ENCODE assay signal across 19 mouse cellular contexts in the genomic region with DNA sequence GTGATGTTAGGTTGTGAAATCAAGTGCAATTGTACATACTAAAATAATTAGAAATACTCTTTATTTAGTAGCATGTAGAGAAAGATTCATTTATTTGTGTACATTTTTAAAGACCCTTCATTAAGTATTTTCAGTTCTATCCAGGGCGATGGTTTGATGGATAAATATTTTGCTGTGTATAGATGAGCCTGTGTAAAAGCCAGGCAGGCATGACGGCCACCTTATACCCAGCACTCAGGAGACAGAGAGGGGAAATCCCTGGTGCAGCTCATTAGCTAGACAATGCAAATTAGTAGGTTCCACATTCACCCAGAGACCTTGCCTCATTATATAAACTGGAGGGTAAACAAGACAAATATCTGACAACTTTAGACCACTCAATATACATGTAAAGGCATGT. TPM values are rescaled to one million over a fixed set of nuclear protein-coding genes. Genes with fewer than 3 reads are reported as not detected.
"Had no signal": no experiment of that assay in that cellular context is flagged by ENCODE, and none has a peak within 500 bp of the region (broad histone marks: within the 10 kb centered on the region; RNA-seq: fewer than 3 reads in every experiment).

No protein-coding gene starts in this region.

- H3K9me3 ChIP-seq: limb, embryonic 15.5 days; liver, embryonic 12.5 days; midbrain, embryonic 15.5 days; neural tube, embryonic 12.5 days; stomach, embryonic 15.5 days had no signal

- ATAC-seq: liver, embryonic 12.5 days; midbrain, embryonic 15.5 days had no signal

- H3K4me3 ChIP-seq: layer of hippocampus, adult 2 months; limb, embryonic 15.5 days; liver, embryonic 12.5 days; midbrain, embryonic 15.5 days; neural tube, embryonic 12.5 days; stomach, embryonic 15.5 days had no signal

- H3K27me3 ChIP-seq: limb, embryonic 15.5 days; liver, embryonic 12.5 days; midbrain, embryonic 15.5 days; neural tube, embryonic 12.5 days; stomach, embryonic 15.5 days had no signal

- H3K27ac ChIP-seq: layer of hippocampus, adult 2 months; limb, embryonic 15.5 days; liver, embryonic 12.5 days; midbrain, embryonic 15.5 days; neural tube, embryonic 12.5 days; stomach, embryonic 15.5 days had no signal

- H3K4me1 ChIP-seq: limb, embryonic 15.5 days; liver, embryonic 12.5 days; midbrain, embryonic 15.5 days; neural tube, embryonic 12.5 days; stomach, embryonic 15.5 days had no signal

- DNase-seq: kidney, adult 11 months; kidney, adult 9 months; kidney, postnatal 10 days; kidney, postnatal 4 days; layer of hippocampus, postnatal 36 days; lung, embryonic 14.5 days; lung, postnatal 10 days; lung, postnatal 4 days; retina, postnatal 1 day; right cerebral cortex, postnatal 4 days; thymus, postnatal 36 days had no signal

RNA-seq across cellular contexts. Expression of a gene that starts 48.2 kb away (rescaled TPM):
- total RNA-seq: monocyte, adult 5-6 weeks had no signal
- polyA plus RNA-seq: liver, embryonic 12.5 days; liver, embryonic 16.5 days had no signal
